Mouse (Mus musculus) granulocyte monocyte progenitor cell, adult 5-6 weeks (primary cell): ENCODE measurements around the gene Plekhg1. TPM values are rescaled to one million over a fixed set of nuclear protein-coding genes. Genes with fewer than 3 reads are reported as not detected.
A peak's percentile ranks its signal among the peaks of the same experiment; 100 is the strongest.

ENCODE experiments used
- ATAC-seq: replicated peaks from 2 replicates; pipeline ENCODE4 v1.8.0; 2016; ENCODE audit warnings: mild to moderate bottlenecking, moderate TSS enrichment, inconsistent platforms; ENCODE audit not compliant: poor library complexity, severe bottlenecking
- total RNA-seq, 2 experiments: library from RNA; stranded (forward) in 1 of 2; stranded (reverse) in 1 of 2; fragments of 200-712, 200-1000 nt in 1 of 2; fragments of >200 nt in 1 of 2; fragmentation: Nextera tagmentation in 1 of 2; gene quantifications; 2 replicates each; pipeline ENCODE4 v1.2.3; 2014 to 2017

Gene Plekhg1
- total RNA-seq, 2 experiments from 2014 or later, result 0.19 to 0.21 TPM

- ATAC-seq, result peak; percentile 78
Measured at GRCm38 (mm10) chr10:3740504-3741388, 582 bp downstream of the Plekhg1 start.

DNA sequence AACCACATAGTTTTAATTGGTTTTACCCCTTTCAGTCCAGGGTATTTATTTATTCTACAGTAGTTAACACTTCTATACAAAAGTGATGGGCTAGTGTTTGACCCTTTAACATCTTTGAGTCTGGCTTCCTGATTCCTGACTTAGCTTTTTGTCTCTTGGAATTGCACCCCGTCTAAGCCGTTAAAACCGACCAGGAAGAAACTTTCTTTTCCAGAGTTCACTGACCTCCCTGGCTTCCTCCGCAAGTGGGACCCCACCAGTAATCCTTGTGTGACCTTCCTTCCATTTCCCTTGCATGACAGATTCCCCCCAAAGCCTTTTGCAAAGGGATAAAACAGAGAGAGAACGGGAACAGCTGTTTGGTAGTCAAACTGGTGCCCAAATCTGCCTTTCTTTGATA lies 1.6 kb downstream of the Plekhg1 start:
- no peak for ATAC-seq

DNA sequence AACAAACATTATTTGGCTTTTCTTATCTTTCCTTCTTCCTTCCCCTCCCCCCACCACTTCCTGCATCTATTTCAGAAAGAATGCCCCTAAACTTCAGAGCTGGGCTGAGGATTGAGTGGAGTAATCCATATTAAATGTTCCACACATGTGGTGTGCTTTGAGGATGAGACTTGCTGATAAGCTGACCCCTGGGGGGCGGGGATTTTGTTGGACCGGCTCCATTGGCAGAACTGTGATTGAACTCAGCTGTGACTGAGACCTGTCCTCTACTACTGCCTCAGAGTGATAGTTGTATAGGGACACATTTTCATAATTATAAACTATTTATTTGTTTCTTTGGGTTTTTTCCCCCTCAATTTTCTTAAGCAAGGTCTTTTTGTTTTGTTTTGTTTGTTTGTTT lies 2.9 kb downstream of the Plekhg1 start:
- ATAC-seq, result no peak

DNA sequence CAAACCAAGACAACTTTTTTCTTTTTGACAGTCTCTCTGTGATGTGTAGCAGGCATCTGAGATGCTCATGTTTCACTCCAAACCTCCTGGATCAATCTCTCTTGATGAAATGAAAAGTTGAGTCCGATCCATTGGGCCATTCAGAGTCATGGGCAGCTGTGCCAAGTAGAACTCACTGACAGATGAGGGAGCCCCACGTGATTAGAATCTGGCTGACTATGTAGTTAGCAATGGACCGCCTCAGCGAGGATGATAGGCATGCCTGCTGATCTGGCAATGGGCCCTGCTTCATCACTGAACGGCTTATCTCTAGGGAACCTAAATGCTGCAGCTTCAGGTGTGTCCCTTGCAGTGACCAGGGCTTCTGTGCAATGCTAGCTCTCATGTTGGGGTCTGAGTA lies 3.7 kb downstream of the Plekhg1 start:
- no peak for ATAC-seq

DNA sequence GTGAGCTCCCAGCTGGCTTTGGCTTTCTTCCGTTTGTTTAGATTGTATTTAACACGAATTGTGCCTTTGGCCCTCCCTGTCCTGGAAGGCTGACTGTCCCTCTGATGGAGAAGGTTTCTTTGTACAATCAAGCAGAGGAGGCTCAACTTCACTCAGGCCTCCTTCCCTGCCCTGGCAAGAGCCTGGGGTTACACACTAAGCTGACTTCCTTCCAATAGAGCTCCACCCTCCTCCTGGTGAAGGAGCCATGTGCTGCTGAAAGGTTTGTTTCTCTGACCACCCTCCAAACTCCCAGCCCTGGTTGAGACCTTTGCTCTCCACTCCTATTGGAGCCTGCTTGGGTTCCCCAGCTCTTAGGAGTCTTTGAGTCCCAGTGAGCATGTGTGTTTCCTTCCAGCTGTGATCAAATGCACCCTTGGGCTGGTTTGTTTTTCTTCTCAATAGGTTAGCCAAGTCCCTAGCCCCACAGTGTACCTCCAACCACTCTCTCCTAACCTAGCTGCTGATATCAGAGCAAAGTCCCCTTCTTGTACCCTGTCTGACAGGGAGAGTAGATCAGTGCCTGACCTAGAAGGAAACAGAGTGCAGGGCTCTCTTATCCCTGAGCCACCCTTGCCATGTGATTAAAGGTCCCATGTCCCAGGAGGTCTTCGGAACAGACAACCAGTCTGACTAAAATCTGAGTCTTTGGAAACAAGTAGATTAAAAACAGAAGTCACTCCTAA lies 6.8 kb downstream of the Plekhg1 start:
- ATAC-seq, result no peak

DNA sequence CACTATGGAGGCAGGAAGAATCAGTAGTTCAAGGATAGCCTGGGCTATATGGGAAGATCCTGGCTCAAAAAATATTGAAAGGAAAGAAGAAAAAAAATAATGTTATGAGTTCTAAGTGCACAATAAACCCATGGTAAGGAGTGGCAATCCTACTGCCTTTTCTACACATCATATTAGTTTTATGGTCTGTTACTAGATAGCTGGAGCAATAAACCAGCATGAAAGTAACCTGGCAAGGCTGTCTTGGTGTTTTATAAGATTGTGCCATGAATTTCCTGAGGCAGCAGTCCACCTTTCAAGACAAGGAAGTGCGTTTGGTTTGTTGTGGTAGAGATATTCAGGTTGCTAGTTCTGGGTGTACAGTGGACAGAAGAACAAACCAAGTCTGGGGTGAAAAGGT lies 9.4 kb downstream of the Plekhg1 start:
- no peak for ATAC-seq

DNA sequence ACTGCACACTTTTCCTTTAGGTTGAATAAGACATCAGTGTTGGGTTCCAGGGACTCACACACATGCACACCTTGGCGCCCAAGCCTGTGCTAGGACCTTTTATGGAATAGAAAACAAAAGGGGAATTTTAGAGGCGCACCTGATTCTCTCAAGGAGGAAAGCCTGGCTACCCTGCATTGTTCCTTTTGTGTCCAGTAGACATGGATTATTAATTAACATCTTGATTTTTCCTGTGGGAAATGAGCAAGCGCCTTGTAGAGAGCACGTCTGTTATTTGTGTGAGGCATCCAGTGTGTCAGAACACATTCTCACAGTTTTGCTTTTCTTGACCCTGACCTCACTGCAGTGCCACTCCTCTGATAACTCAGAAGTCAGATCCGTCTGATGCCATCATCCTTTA lies 21.8 kb downstream of the Plekhg1 start:
- no peak for ATAC-seq

DNA sequence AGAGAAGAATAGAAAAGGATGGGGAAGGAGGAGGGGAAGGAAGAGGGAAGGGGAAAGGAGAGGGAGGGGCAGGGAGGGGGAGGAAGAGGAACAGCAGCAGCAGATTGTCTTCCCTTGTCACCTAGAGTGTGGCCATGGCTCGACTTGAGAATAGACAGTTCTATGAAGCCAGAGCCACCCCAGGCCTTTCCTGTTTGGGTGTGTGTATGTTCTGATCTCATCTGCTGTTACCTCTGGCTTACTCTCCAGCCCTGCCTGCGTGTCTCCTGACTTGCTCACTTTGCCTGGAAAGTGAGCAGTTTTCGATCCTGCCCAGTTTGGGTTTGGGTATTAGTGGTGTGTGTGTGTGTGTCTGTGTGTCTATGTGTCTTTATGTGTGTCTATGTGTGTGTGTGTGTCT lies 23.0 kb downstream of the Plekhg1 start:
- ATAC-seq, result no peak

DNA sequence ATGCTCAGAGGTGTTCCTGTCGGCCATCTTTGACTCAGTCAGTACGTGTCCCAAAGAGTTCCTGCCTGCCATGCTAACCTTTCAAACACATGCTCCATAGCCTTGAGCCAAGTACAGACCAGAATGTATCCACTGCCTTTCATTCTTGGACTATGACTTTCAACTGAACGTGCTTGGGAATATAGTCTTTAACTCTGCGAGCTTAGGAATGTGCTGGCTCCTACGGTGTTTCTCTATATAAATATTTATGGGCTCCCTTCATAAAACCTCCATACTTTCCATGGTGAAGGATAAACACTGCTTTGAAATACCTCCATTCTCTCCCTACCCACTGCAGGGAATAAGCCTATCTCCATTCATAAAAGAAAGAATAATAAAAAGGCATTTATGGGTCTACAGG lies 29.0 kb downstream of the Plekhg1 start:
- ATAC-seq, result no peak

GRCm38 (mm10) chr10:3774330-3774729 lies 34.2 kb downstream of the Plekhg1 start:
- ATAC-seq, result no peak

DNA sequence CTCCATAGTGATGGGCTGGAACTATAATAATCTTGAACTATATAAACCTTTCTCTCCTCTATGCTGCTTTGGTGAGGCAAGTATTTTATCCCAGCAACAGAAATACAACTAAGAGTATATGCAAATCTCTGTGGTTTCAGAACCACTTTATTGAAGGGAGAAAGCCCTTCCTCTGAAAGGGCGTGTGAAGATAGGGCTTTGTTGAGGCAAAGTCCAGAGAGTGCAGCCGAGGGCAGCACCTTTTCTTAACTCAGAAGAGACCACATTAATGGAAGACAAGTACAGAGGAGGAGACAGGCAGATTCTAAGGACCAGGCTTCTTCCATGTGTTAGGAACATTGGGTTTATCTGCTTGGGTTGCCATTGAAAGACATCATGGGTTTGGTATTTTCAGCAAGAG lies 36.6 kb downstream of the Plekhg1 start:
- no peak for ATAC-seq

GRCm38 (mm10) chr10:3785362-3785761 lies 45.2 kb downstream of the Plekhg1 start:
- ATAC-seq, result no peak

- no peak for ATAC-seq
Measured at GRCm38 (mm10) chr10:3786531-3786930, 46.4 kb downstream of the Plekhg1 start.

DNA sequence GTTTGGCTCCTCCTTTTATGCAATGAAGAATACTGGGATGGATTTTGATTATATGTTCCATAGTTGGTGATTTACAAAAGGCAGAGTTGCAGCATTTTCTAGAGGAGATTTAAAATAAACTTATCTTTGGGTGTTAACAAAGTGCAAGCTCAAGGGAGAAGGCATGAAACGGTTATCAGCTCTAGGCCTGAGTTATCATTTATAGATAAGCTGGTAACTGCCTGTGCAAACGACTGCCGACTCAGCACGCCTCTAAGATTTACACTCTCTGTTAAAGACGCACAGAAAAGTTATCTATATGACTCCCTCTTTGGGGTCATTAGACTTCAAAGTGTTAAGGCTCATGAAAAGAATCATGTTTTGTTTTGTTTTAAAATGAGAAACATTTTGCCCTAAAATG lies 46.8 kb downstream of the Plekhg1 start:
- ATAC-seq, result no peak

DNA sequence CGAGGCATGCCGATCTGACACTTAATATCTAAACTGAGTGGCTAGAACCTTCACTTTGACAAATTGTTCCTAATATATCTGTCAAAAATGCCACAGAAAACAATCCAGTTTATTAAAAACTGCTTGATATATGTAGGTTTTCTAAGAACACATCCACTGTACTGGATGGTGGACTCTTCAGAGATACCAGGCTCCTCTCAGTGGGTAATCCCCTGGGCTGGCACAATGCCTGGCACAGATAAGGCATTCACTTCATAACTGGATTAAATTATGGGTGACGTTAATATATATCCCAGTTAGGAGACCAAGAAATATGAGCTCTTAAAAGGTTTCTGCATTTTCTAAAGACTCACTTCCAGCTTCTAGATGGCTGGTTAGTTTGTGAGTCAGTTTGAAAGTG lies 53.7 kb downstream of the Plekhg1 start:
- no peak for ATAC-seq

DNA sequence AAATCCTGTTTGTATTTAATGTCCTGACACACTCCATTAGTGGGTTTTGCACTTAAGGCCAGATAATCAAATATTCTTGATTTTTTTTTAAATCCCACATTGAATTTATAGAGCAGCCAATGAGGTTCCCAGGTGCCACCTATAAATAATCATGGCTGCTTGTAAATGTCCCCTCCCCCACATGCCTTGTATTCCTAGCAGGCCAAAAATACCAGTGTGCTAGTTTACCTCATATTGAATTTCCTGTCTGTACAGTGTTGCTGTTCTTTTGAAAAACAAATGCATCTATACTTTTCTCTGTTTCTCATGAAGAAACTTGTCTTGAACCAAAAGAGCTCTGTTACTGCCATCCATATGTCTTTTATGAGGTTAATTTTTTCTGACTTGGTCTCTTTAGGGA lies 59.3 kb downstream of the Plekhg1 start:
- no peak for ATAC-seq

DNA sequence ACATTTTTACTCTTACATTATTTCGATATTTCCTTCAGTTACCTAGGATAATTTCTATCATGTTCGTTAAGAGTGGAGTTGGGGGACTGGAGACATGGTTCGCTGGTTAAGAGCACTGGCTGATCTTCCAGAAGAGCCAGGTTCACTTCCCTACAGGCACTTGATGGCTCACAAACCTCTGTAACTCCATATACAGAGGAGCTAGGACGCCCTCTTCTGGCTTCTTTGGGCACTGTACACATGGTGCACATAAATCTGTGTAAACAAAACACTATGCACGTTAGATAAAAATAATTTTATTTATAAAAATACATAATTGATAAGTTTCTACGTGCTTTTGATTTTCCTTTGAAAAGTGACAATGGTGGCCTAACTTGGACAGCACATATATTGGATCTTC lies 61.1 kb downstream of the Plekhg1 start:
- ATAC-seq, result no peak

DNA sequence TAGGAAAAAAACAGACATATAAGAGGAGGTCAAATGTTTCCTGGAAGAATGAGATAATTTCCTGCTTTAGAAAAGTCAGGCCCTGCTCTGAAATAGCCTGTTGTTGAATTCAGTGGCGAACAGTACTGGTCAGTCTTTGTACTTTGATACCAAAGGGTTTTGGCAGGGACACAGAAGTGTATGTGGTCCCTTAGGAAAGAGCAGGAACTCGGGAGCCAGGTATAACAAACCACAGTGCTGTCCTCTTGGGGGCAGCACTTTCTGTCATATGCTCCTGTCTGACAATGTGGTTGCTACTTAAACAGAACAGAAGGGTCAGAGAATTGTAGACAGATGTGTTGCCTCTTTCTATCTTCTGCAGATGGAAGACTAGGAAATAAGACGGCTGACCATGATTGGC lies 65.2 kb downstream of the Plekhg1 start:
- no peak for ATAC-seq

GRCm38 (mm10) chr10:3807980-3808379 lies 67.8 kb downstream of the Plekhg1 start:
- no peak for ATAC-seq

DNA sequence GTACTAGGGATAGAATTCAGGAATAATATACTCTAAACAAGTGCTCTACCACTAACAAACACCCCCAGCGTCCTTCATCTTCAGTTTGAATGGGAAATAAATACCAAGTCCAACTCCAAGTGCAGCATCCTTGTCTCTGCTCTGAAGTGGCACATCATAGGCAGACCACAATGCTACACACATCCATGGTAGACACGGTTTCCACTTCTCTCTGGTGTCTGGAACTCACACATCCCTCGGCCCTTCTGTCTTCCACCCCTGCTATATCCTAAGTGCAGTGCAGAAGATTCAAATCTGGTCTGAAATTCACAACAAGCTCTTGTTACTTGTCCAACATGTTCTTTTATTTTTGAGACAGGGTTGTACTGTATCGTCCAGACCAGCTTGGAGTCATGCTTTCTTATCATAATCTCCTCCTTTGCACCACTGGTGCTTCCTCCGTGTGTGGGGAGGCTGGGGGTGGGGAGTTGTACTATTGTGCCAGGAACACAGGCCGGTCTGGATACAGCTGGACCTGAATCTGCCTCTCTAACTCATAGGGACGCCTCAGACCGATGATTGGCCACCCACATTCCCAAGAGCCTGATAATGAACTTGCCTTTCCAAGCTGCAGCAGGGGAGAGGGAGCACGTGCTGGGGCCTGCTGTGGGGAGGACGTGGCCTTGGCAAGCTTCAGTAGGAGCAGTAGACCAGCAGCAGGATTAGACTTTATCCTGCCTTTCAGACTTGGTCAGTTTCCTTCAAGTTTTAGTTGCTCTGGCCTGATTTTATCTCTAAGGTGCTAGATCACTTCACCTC lies 70.5 kb downstream of the Plekhg1 start:
- ATAC-seq, result no peak
